Mouse (Mus musculus) cerebellum, adult 2 months (tissue): ENCODE data around the gene Plekha8.

Source experiments
- CTCF ChIP-seq: fragments of 200-500 bp; IDR thresholded peaks from 2 replicates; pipeline ENCODE4 v1.5.1; 2011; ENCODE audit warnings: low read depth, mild to moderate bottlenecking, control low read depth, low read length, moderate library complexity, borderline replicate concordance; ENCODE audit not compliant: insufficient read depth
- POLR2A ChIP-seq: fragments of 200-500 bp; IDR thresholded peaks from 2 replicates; pipeline ENCODE4 v1.6.1; 2011; ENCODE audit warnings: low read length, control low read depth, borderline replicate concordance; ENCODE audit not compliant: insufficient read depth

- TF ChIP-seq POLR2A (peak; percentile 26; the same call in 1 of the 2 replicates), CTCF (no peak)
Measured at GRCm38 (mm10) chr6:54594469-54595329, at the start of gene Plekha8.
